Mouse (Mus musculus) heart, adult 11 months (tissue): ENCODE results near the gene Fam126a.

Experiments
- DNase-seq: peaks from one replicate; pipeline ENCODE4 v3.0.0; 2022

The Fam126a gene

DNA sequence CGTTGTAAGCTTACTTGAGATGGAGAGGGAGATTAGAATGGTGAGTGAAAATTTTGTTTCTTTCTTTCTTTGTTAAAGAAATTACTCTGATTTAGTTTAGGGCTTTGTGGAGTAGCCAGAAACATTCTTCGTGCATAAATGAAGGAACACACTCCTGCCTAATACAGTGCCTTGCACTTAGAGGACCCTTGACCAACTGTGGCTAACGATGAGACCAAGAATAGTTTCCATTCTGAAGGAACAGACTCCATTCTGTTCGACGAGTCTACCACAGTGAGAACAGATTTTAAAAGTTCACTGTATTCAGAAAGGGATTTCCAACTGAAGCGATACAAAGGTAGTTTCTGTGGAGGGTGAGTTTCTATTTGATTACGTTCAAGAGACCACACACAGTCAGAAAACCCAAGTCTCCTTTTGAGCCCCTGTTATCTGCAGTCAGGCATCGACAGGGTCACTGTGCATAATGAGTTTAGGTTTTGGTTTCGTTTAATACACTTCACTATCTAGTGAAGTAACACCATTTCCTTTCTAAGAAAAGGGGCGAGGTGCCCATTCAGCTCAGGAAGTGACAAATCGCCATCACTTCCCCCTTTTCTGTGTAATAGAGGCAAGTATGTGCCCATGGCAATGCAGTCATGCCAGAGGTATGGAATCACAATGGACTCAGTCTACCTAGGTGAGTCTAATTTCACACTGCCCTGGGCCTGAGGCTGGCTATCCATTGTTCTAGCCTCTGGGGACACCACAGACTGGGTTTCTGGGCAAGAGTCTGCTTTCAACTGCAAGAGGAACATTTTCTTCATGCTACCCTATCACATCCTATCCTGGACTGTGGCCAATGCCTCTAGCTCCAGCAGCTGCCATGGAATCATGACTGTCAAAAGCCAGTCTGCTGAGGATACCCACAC is 136.4 kb downstream of the Fam126a start:
- DNase-seq = peak; percentile 98

DNA sequence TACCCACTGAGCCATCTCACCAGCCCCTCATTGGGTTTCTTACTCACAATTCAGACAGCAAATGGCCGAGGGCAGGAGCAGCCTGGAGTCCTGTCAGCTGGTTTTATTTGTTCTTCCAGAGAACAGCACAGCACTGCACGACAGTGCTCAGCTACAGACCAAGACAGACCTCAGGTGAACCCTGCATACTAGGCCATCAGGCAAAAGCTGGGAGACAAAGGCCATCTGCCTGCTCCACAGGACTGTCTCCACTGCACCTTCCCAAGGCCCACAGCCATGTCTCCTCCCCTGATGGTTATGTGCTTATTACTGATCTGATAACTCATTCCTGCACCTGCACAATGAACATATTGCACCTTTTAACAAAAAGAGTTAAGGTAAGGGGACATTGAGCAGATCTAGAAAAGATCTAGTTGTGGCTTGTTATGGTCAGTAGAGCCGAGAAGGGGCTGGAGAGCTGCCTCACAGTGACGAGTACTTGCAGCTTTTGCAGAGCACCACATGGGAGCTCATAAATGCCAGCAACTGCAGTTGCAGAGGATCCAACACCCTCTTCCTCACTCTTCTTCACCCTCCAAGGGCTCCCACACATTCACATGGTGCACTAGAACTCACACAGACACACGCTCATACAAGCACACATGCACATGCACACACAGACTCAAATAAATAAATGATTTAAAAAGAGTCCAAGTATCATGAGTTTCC is 137.2 kb downstream of the Fam126a start:
- DNase-seq = no peak

DNA sequence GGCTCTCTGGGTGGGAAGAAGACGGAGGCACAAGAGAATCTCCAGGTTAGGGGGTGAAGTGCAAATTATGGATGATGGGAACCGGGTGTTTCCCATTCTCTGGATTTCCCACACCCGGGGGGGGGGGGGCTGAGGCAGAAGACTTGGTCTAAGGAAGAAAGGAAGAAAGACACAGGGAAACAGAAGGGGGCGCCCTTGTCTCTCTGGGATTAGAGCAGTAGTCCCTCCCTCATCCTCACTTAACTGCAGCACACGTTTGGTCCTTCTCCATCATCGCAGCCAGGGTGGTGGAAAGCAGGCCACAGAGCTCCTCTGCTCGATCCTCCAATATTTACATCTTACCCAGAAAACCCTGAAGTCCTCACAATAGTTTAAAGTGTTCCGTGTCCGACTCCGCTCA is 139.8 kb downstream of the Fam126a start:
- peak; percentile 95 for DNase-seq

DNA sequence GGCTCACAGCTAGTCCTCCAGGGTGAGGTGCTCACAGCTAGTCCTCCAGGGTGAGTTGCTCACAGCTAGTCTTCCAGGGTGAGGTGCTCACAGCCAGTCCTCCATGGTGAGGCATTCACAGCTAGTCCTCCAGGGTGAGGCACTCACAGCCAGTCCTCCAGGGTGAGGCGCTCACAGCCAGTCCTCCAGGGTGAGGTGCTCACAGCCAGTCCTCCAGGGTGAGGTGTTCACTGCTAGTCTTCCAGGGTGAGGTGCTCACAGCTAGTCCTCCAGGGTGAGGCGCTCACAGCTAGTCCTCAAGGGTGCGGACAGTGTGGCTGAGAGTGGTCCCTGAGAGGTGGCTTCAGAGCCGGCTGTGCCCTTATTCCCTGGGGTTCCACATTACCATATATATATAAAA is 141.0 kb downstream of the Fam126a start:
- peak; percentile 87 for DNase-seq

DNA sequence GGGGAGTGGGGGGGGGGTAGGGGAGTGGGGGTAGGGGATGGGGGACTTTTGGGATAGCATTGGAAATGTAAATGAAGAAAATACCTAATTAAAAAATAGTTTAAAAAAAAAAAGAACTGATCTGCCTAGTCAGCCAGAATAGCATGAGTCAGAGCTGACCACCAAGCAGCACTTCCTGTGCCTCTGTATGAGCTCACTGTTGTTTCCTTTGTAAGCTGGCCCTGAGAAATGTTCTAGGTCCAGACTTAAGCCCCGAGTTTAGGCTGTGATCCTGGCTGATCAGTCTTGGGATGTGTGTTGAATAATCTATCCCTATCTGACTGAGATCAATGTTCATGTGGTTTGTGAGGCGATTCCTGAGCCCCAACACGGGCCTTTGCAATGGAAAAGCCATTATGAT is 143.4 kb downstream of the Fam126a start:
- DNase-seq = peak; percentile 90

DNA sequence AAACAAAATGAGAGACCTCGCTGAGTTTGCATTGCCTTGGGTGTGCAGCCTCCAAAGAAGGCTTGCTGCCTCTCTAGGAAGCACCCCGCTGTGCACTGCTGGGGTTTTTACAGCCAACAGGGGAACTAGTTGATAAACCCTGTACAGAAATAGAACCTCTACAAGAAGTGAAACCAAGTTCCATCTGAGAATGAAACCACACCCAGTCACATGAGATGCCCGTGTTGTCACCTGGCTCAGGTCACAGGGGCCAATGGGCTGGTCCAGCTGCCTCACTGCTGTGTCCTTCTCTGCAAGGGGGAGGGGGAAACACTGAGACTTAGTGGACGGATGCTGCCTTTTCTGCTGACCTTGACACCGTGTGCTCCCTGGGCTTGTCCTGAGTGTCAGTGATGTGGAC is 156.0 kb downstream of the Fam126a start:
- DNase-seq = peak; percentile 97

DNA sequence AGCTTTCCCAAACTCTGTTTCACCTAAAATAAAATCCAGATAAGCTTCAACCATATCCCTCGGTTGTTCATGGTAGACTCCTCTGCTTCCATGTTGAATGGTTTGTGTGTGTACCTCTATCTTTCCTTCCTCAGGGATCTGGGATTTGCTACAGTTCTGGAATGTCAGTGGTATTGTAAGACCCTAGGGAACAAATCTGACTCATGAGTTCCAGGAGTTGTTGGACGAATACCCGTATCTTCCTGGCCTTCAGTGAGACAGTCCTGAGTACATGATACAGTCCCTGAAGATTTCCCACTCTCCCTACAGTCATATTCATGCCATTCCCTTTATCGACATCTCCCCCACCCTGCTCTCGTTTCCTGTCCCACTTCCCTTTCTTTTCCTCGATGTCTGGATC is 157.9 kb downstream of the Fam126a start:
- DNase-seq = peak; percentile 46

DNA sequence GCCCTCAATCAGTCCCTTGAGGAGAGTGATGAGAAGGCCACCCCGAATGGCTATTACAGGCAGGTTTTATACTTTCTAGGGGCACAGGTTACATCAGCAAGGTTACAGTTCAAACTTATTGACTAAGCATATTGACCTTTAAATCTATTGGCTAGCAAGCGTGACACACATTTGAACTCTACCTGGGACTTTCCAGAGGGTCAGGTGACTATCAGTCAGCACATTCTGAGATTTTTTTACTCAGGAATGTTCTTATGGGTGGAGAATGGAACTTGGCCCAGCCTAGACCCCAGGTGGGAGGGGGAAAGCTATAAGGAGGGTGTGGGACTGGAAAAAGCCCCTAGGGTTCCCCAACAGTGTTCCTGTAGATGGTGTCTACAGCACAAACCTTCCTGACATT is 159.2 kb downstream of the Fam126a start:
- peak; percentile 46 for DNase-seq

DNA sequence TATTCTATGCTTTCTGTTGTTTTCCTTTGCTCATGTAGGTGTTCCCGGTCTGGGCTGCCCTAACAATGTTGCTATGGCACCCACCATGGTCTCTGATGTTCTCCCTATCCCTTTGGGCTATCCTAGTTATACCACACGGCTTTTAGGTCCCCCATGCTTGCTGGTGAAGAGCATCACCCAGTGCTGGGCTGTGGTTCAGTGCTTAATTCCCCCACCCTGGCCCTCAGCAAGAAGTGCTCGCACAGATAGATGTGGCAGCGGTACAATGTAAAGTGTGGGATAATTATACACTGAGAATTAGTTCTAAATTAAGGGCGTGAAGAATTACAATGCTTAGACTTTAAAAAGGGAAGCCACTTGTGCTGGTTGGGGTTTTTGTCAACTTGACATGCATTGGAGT is 164.5 kb downstream of the Fam126a start:
- DNase-seq = peak; percentile 75
